8 mouse cellular contexts compared by ENCODE assay signal in the genomic region with DNA sequence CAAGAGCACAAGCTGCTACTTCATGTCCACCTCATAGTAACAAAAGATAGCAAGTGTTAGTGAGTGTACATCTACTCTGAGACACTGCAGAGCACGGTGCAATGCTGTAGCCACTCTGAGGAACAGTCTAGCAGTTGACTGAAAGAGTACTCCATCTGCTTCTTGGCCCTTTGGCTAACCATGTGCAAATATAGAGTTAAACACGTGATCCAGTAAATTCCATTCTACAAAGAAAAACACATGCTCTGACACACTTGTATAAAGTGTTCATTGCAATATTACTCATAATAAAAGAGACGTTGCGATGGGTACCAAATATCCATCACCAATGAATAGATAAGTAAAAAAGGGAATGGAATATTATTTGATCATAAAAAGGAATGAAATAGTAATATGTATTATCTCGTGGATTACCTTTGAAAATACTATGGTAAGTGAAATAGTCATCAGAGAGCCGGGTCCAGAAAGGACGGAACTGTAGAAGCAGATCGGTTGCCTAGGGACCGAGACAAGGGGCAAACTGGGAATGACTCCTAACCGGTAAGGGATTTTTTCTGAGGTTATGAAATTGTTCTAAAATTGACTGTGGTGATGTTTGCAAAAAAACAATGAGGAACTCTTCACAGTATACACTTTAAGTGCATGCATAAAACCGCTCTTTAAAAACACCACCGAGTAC. TPM values are rescaled to one million over a fixed set of nuclear protein-coding genes. Genes with fewer than 3 reads are reported as not detected.
DNase-seq lines count a peak whose midpoint lies in the region; ATAC-seq and TF ChIP-seq lines count a peak whose summit lies in the region.

No protein-coding gene starts in this region.

- no peaks in the 10 kb centered on the region for H3K36me3 ChIP-seq in kidney, embryonic 16.5 days (ENCODE audit: insufficient read depth, low read length)
- no peaks in the 10 kb centered on the region for H3K36me3 ChIP-seq in intestine, embryonic 14.5 days (ENCODE audit: control insufficient read depth, insufficient read depth, low read length)
- H3K36me3 ChIP-seq in myocyte (ENCODE audit: control insufficient read depth, insufficient read depth), result no peaks in the 10 kb centered on the region

- TF ChIP-seq CTCF in cortical plate, adult 2 months (IDR thresholded peaks at IDR 0.05; ENCODE audit: extremely low read depth, insufficient read depth, low read length), result no peak

- peak overlapping the region; percentile 99 for H3K27ac ChIP-seq in kidney, embryonic 16.5 days (ENCODE audit: low read length)
- peak overlapping the region; percentile 86 for H3K27ac ChIP-seq in cortical plate, adult 2 months (ENCODE audit: insufficient read depth, low read length)
- no peak overlapping the region for H3K27ac ChIP-seq in intestine, embryonic 14.5 days (ENCODE audit: low read depth)

- peak overlapping the region; percentile 62 for H3K4me2 ChIP-seq in kidney, embryonic 16.5 days (replicated peaks; ENCODE audit: low read depth, low read length)
- peak overlapping the region; percentile 54 for H3K4me2 ChIP-seq in intestine, embryonic 14.5 days (ENCODE audit: low read length)
- H3K4me2 ChIP-seq in myocyte (ENCODE audit: low read depth), result peak overlapping the region; percentile 90

- ATAC-seq in kidney, embryonic 16.5 days (ENCODE audit: low FRiP score, low TSS enrichment), result no peak
- ATAC-seq in intestine, embryonic 14.5 days (replicated peaks; ENCODE audit: low FRiP score, low TSS enrichment, low read depth), result no peak

- H3K27me3 ChIP-seq in kidney, embryonic 16.5 days (ENCODE audit: insufficient read depth, low read length), result no peaks in the 10 kb centered on the region
- no peaks in the 10 kb centered on the region for H3K27me3 ChIP-seq in intestine, embryonic 14.5 days (replicated peaks; ENCODE audit: control insufficient read depth, insufficient read depth, low read length)
- no peaks in the 10 kb centered on the region for H3K27me3 ChIP-seq in myocyte (ENCODE audit: control insufficient read depth, insufficient read depth, insufficient read length)

- DNase-seq in kidney, postnatal 14 days, result no peak
- DNase-seq in intestine, embryonic 14.5 days (ENCODE audit: low spot score), result no peak
- DNase-seq in right cerebral cortex, postnatal 4 days, result no peak
- DNase-seq in layer of hippocampus, postnatal 10 days (ENCODE audit: low spot score in 2 of 2), result no peak
- DNase-seq in thymus, adult 18-20 months, result no peak

- H3ac ChIP-seq in myocyte (ENCODE audit: control insufficient read depth, insufficient read length), result peak overlapping the region; percentile 97

- H3K9ac ChIP-seq in kidney, embryonic 16.5 days (replicated peaks; ENCODE audit: low read length), result peak overlapping the region; percentile 97
- H3K9ac ChIP-seq in intestine, embryonic 14.5 days (ENCODE audit: low read length), result peak overlapping the region; percentile 96

- 22% methylated on average over 12 of the region's 12 CpGs for WGBS in kidney, embryonic 16.5 days
- 29% methylated on average over 12 of the region's 12 CpGs for WGBS in intestine, embryonic 14.5 days

- H3K4me1 ChIP-seq in kidney, embryonic 16.5 days (ENCODE audit: insufficient read depth, low read length), result peaks cover 29% of the 10 kb centered on the region
- H3K4me1 ChIP-seq in cortical plate, adult 2 months (ENCODE audit: control insufficient read depth, insufficient read depth, low read length), result peaks cover 5% of the 10 kb centered on the region; the same call in 1 of the 2 replicates
- H3K4me1 ChIP-seq in intestine, embryonic 14.5 days (replicated peaks; ENCODE audit: control insufficient read depth, insufficient read depth, low read length), result peaks cover 15% of the 10 kb centered on the region

- peaks cover 58% of the 10 kb centered on the region for H3K79me2 ChIP-seq in myocyte (ENCODE audit: control insufficient read depth, insufficient read depth)

- no peak for TF ChIP-seq POLR2A in cortical plate, adult 2 months (IDR thresholded peaks at IDR 0.05; ENCODE audit: extremely low read depth, insufficient read depth, low read length)
- no peak for TF ChIP-seq POLR2A in myocyte (IDR thresholded peaks at IDR 0.05; ENCODE audit: insufficient read length, low read depth)

- peak overlapping the region; percentile 91 for H3K4me3 ChIP-seq in kidney, embryonic 16.5 days (ENCODE audit: low read length)
- peak overlapping the region; percentile 98 for H3K4me3 ChIP-seq in cortical plate, adult 2 months (ENCODE audit: insufficient read depth, low read length)
- H3K4me3 ChIP-seq in intestine, embryonic 14.5 days (ENCODE audit: low read depth, low read length), result peak overlapping the region; percentile 67
- H3K4me3 ChIP-seq in myocyte, result peak overlapping the region; percentile 69

- no peaks in the 10 kb centered on the region for H3K9me3 ChIP-seq in kidney, embryonic 16.5 days (ENCODE audit: low read length)
- no peaks in the 10 kb centered on the region for H3K9me3 ChIP-seq in intestine, embryonic 14.5 days (ENCODE audit: control insufficient read depth, low read length)

TF ChIP-seq in myocyte, 11 proteins besides CTCF, POLR2A, EP300 and RAD21:
- TF ChIP-seq MAX (IDR thresholded peaks at IDR 0.05; ENCODE audit: low read depth), result peak; percentile 23
- peak; percentile 51 for TF ChIP-seq USF1 (IDR thresholded peaks at IDR 0.05; ENCODE audit: low read depth)
- no peak for TF ChIP-seq MYOG (IDR thresholded peaks at IDR 0.05; ENCODE audit: control insufficient read depth in 1 of 3, insufficient read depth in 1 of 3, insufficient read length in 2 of 3, low read depth in 2 of 3)

RNA-seq across cellular contexts. Expression of a gene that starts 1.5 kb away (rescaled TPM):
- 37.5 and 44.7 TPM in 2 replicates for polyA plus RNA-seq in kidney, embryonic 16.5 days (2015; fragmentation: Nextera tagmentation; extraction: Ambion mirVana)
- polyA plus RNA-seq in cortical plate, adult 2 months (2012; rRNA removed), result 29.1 and 30.4 TPM in 2 replicates
- 33.0 and 37.5 TPM in 2 replicates for polyA plus RNA-seq in intestine, embryonic 14.5 days (2014; fragmentation: Nextera tagmentation; extraction: Ambion mirVana)
- 3.9 TPM for polyA plus RNA-seq in myocyte (2012; fragmentation: generic; extraction: Trizol)
- total RNA-seq in layer of hippocampus, postnatal 10 days (2021), result 10 to 100 TPM; 36.0 to 37.1 TPM
